Mouse (Mus musculus): ENCODE results near the gene Lix1. TPM values are rescaled to one million over a fixed set of nuclear protein-coding genes. Genes with fewer than 3 reads are reported as not detected.

Gene Lix1
- total RNA-seq (2021): 10 to 100 TPM; 55.2 to 62.4 TPM
- long read RNA-seq, experiment 1, transcript Lix1-201 (6 exons, 3,116 nt): major isoform, 139 of 155 reads
- long read RNA-seq, experiment 1, partial matches to known transcripts: 9 of 155 reads
- long read RNA-seq, experiment 1, other reads (novel, unspliced or antisense): 6 of 155 reads
- long read RNA-seq, experiment 2, transcript Lix1-201 (6 exons, 3,116 nt): major isoform, 82 of 89 reads
- long read RNA-seq, experiment 2, partial matches to known transcripts: 2 of 89 reads
- long read RNA-seq, experiment 2, other reads (novel, unspliced or antisense): 4 of 89 reads

GRCm38 (mm10) chr17:17402222-17403004, at the start of gene Lix1:
Lix1 (plus strand) TSS chr17:17402672.
- peak; percentile 59 to 78 for DNase-seq (ENCODE audit: low spot score in 2 of 2)

- no peak for DNase-seq (ENCODE audit: low spot score in 2 of 2)
These were observed 28.9 kb upstream of the Lix1 start for GRCm38 (mm10) chr17:17373550-17373917.

GRCm38 (mm10) chr17:17373918-17374910, 28.3 kb upstream of the Lix1 start, which contains the start of gene Riok2:
Riok2 (plus strand) TSS chr17:17374309.
- peak; percentile 91 to 94 for DNase-seq (ENCODE audit: low spot score in 2 of 2)

- no peak for DNase-seq (ENCODE audit: low spot score in 2 of 2)
These were observed 26.9 kb upstream of the Lix1 start for GRCm38 (mm10) chr17:17375581-17375980.

- DNase-seq (ENCODE audit: low spot score in 2 of 2): no peak
These were observed 18.8 kb upstream of the Lix1 start for GRCm38 (mm10) chr17:17383703-17384102.

GRCm38 (mm10) chr17:17384502-17384901, 18.0 kb upstream of the Lix1 start:
- no peak for DNase-seq (ENCODE audit: low spot score in 2 of 2)

GRCm38 (mm10) chr17:17386117-17386516, 16.4 kb upstream of the Lix1 start:
- no peak for DNase-seq (ENCODE audit: low spot score in 2 of 2)

- no peak for DNase-seq (ENCODE audit: low spot score in 2 of 2)
These were observed 10.6 kb upstream of the Lix1 start for GRCm38 (mm10) chr17:17391823-17392222.

- no peak for DNase-seq (ENCODE audit: low spot score in 2 of 2)
These were observed 9.6 kb upstream of the Lix1 start for GRCm38 (mm10) chr17:17392863-17393262.

GRCm38 (mm10) chr17:17393300-17393699, 9.2 kb upstream of the Lix1 start:
- no peak for DNase-seq (ENCODE audit: low spot score in 2 of 2)

- peak; percentile 90 to 92 for DNase-seq (ENCODE audit: low spot score in 2 of 2)
These were observed 8.1 kb upstream of the Lix1 start for GRCm38 (mm10) chr17:17394336-17394735.

- DNase-seq (ENCODE audit: low spot score in 2 of 2): no peak
These were observed 5.6 kb upstream of the Lix1 start for GRCm38 (mm10) chr17:17396869-17397268.

- DNase-seq (ENCODE audit: low spot score in 2 of 2): no peak
These were observed 3.8 kb upstream of the Lix1 start for GRCm38 (mm10) chr17:17398664-17399063.

- DNase-seq (ENCODE audit: low spot score in 2 of 2): peak in 1 of 2 experiments; percentile 10
These were observed 566 bp downstream of the Lix1 start for GRCm38 (mm10) chr17:17403038-17403437.

GRCm38 (mm10) chr17:17403578-17404112, 1.2 kb downstream of the Lix1 start:
- DNase-seq (ENCODE audit: low spot score in 2 of 2): no peak

- peak; percentile 25 to 39 for DNase-seq (ENCODE audit: low spot score in 2 of 2)
These were observed 2.5 kb downstream of the Lix1 start for GRCm38 (mm10) chr17:17404811-17405544.

GRCm38 (mm10) chr17:17405606-17406005, 3.1 kb downstream of the Lix1 start:
- no peak for DNase-seq (ENCODE audit: low spot score in 2 of 2)

GRCm38 (mm10) chr17:17408137-17408536, 5.7 kb downstream of the Lix1 start:
- DNase-seq (ENCODE audit: low spot score in 2 of 2): no peak

- no peak for DNase-seq (ENCODE audit: low spot score in 2 of 2)
These were observed 6.4 kb downstream of the Lix1 start for GRCm38 (mm10) chr17:17408720-17409478.

Measured in left cerebral cortex, adult 18-20 months (tissue).